Mouse (Mus musculus) cerebellum, adult 2 months (tissue): ENCODE measurements around the gene Sap18.

Experiments
- CTCF ChIP-seq: fragments of 200-500 bp; IDR thresholded peaks from 2 replicates; pipeline ENCODE4 v1.5.1; 2011; ENCODE audit warnings: low read depth, mild to moderate bottlenecking, control low read depth, low read length, moderate library complexity, borderline replicate concordance; ENCODE audit not compliant: insufficient read depth
- POLR2A ChIP-seq: fragments of 200-500 bp; IDR thresholded peaks from 2 replicates; pipeline ENCODE4 v1.6.1; 2011; ENCODE audit warnings: low read length, control low read depth, borderline replicate concordance; ENCODE audit not compliant: insufficient read depth

DNA sequence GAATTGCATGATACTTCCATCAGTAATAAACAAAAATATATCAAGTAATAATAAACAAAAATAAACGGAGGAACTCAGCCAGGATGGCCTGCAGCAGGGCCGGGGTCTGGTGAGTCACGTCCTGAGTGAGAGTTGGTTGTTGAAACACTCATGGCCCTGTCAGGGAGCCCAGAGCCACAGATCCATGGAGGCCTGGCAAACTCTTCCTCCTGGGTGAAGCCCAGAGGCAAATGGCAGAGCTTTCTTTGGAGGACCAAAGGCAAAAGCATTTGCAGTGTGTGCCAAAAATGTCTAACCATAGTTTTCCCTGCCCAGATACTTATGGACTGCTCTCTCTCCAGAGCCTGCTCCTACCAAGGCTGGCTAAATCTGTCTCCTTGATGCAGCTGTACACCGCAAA is 6.8 kb upstream of the Sap18 start:
- no peak for TF ChIP-seq POLR2A
- no peak for TF ChIP-seq CTCF
